Mouse (Mus musculus) spleen, adult 2 months (tissue): ENCODE data around the gene Phlpp1.

Source experiments
- CTCF ChIP-seq: fragments of 200-500 bp; IDR thresholded peaks from 2 replicates; pipeline ENCODE4 v1.5.1; 2011; ENCODE audit warnings: mild to moderate bottlenecking, inconsistent platforms; ENCODE audit not compliant: insufficient read depth, insufficient read length, insufficient replicate concordance; ENCODE audit errors: extremely low read depth
- POLR2A ChIP-seq: fragments of 200-500 bp; IDR thresholded peaks from 2 replicates; pipeline ENCODE4 v1.6.1; 2011; ENCODE audit warnings: low read depth, low read length, inconsistent platforms

DNA sequence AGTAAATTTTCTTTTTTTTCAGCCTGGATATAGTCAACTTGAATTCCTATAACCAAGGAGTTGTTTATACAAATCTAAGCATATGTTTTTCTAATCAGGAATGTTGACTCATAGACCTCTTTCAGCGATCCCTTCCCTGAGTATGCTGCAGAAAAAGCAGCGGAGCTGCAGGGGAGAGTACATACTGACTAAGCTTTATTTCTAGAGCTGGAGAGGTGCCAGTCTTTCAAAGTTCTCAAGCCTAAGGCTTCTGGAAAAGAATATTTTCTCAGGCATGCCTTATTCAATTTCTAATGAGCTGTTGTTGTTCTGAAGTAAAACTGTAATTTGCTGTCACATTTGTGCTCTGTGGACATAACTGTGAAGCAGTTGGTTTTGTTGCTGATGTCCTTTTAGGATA lies 70.6 kb downstream of the Phlpp1 start:
- TF ChIP-seq CTCF = no peak
- no peak for TF ChIP-seq POLR2A
